Mouse (Mus musculus) megakaryocyte, embryonic 14.5 days (primary cell): ENCODE results near the gene Drc1.

Experiments used
- FLI1 ChIP-seq: IDR thresholded peaks from 2 replicates; pipeline ENCODE4 v1.6.1; 2012; ENCODE audit warnings: low read length, inconsistent platforms, mixed read lengths
- GATA1 ChIP-seq: IDR thresholded peaks from 3 replicates; pipeline ENCODE4 v1.6.1; 2012; ENCODE audit warnings: mixed read lengths, low read length, inconsistent platforms, borderline replicate concordance

DNA sequence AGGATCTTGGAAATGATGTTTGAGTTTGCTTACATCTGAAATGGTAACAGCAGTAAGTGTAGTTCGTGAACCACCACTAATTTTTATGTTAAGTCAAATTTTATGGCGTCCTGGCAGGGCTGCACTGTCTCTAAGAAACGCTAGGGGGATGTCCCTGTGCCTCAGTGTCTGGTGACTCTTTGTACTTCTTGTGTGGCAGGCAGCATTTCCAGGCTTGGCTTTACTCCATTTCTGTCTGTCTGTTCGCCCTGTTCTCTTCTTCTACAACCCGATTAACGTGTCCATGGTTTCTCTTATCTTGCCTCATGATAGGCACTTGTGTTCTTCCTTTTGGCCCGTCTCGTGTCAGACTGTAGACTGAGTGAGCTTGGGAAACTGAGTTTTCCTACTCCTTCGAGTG lies 37.4 kb upstream of the Drc1 start:
- TF ChIP-seq GATA1 (no peak), FLI1 (no peak)
